Mouse (Mus musculus): ENCODE measurements around the gene Card6. TPM values are rescaled to one million over a fixed set of nuclear protein-coding genes. Genes with fewer than 3 reads are reported as not detected.
"Not testable (repeated sequence)": the region's sequence is repeated elsewhere in the genome, so short reads cannot be mapped to it uniquely, and the experiment has no call there.

Gene Card6
- total and polyA plus RNA-seq, 2 experiments from 2014 or later: 0.29 to 0.41 TPM

- DNase-seq (no peak), ATAC-seq (no peak)
- H3K27ac ChIP-seq (ENCODE audit: low read depth, low read length): no peak overlapping the region
- no peak overlapping the region for H3K4me2 ChIP-seq (ENCODE audit: low read depth)
- H3K4me1 ChIP-seq (ENCODE audit: insufficient read depth): 0 out of 2 replicates have a peak, but pooled peaks cover under 1% of the 10 kb centered on the region
- no peaks in the 10 kb centered on the region for H3K36me3 ChIP-seq (ENCODE audit: insufficient read depth)
- WGBS: 89% methylated on average over 7 of the region's 7 CpGs
- no peaks in the 10 kb centered on the region for H3K9me3 ChIP-seq (ENCODE audit: low read length)
- TF ChIP-seq CTCF (IDR thresholded peaks at IDR 0.05; ENCODE audit: low read depth): no peak
- H3K27me3 ChIP-seq (ENCODE audit: insufficient read depth, low read length): no peaks in the 10 kb centered on the region
- no peak overlapping the region for H3K9ac ChIP-seq
- H3K4me3 ChIP-seq (ENCODE audit: low read depth, low read length): no peak overlapping the region
Measured at GRCm38 (mm10) chr15:5139863-5140262, 31.5 kb upstream of the Card6 start.

- H3K9ac ChIP-seq: no peak overlapping the region
- no peaks in the 10 kb centered on the region for H3K4me1 ChIP-seq (ENCODE audit: insufficient read depth)
- WGBS: 89% methylated on average over 2 of the region's 2 CpGs
- no peak overlapping the region for H3K4me2 ChIP-seq (ENCODE audit: low read depth)
- no peaks in the 10 kb centered on the region for H3K36me3 ChIP-seq (ENCODE audit: insufficient read depth)
- no peak for DNase-seq
- H3K27ac ChIP-seq (ENCODE audit: low read depth, low read length): no peak overlapping the region
- no peak for TF ChIP-seq CTCF (IDR thresholded peaks at IDR 0.05; ENCODE audit: low read depth)
- no peak overlapping the region for H3K4me3 ChIP-seq (ENCODE audit: low read depth, low read length)
- no peaks in the 10 kb centered on the region for H3K27me3 ChIP-seq (ENCODE audit: insufficient read depth, low read length)
- no peak for ATAC-seq
- no peaks in the 10 kb centered on the region for H3K9me3 ChIP-seq (ENCODE audit: low read length)
Measured at GRCm38 (mm10) chr15:5139366-5139765, 31.0 kb upstream of the Card6 start.

GRCm38 (mm10) chr15:5138021-5138856 lies 29.9 kb upstream of the Card6 start:
- H3K27me3 ChIP-seq (ENCODE audit: insufficient read depth, low read length): no peaks in the 10 kb centered on the region
- peak; percentile 56 for DNase-seq
- no peak for TF ChIP-seq CTCF (IDR thresholded peaks at IDR 0.05; ENCODE audit: low read depth)
- no peak overlapping the region for H3K9ac ChIP-seq
- no peaks in the 10 kb centered on the region for H3K36me3 ChIP-seq (ENCODE audit: insufficient read depth)
- no peak overlapping the region for H3K4me3 ChIP-seq (ENCODE audit: low read depth, low read length)
- H3K27ac ChIP-seq (ENCODE audit: low read depth, low read length): no peak overlapping the region
- peak; percentile 89 for ATAC-seq
- WGBS: 34% methylated on average over 9 of the region's 9 CpGs
- H3K4me2 ChIP-seq (ENCODE audit: low read depth): peak overlapping the region; percentile 8; the same call in 1 of the 2 replicates
- H3K4me1 ChIP-seq (ENCODE audit: insufficient read depth): no peaks in the 10 kb centered on the region
- no peaks in the 10 kb centered on the region for H3K9me3 ChIP-seq (ENCODE audit: low read length)

- Histone ChIP-seq H3K27me3 (ENCODE audit: insufficient read depth, low read length) (no peaks in the 10 kb centered on the region), H3K4me3 (ENCODE audit: low read depth, low read length) (no peak overlapping the region), H3K9ac (no peak overlapping the region), H3K4me1 (ENCODE audit: insufficient read depth) (no peaks in the 10 kb centered on the region), H3K9me3 (ENCODE audit: low read length) (no peaks in the 10 kb centered on the region), H3K4me2 (ENCODE audit: low read depth) (no peak overlapping the region), H3K36me3 (ENCODE audit: insufficient read depth) (no peaks in the 10 kb centered on the region), H3K27ac (ENCODE audit: low read depth, low read length) (no peak overlapping the region)
- TF ChIP-seq CTCF (IDR thresholded peaks at IDR 0.05; ENCODE audit: low read depth): no peak
- 84% methylated on average over 8 of the region's 8 CpGs for WGBS
- DNase-seq (no peak), ATAC-seq (no peak)
Measured at GRCm38 (mm10) chr15:5134945-5135483, 26.7 kb upstream of the Card6 start.

DNA sequence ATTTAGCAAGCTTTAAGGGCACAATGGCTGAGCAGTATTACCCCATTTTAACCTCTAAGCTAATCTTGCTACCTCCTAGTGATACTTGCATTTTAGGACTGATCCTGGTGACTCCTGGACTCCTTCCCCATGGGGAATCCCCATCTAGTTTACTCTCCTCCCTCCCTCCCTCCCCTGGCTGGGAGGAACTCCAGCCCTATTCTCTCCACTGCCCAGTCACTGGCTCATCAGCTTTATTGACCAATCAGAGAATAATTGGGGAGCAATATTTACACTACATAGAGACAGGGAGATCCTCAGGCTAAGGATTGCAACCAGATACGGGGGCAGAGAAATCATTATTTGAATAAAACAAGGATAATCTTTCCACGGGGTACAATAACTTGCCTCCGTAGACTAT lies 25.8 kb upstream of the Card6 start:
- Histone ChIP-seq H3K4me2 (ENCODE audit: low read depth) (no peak overlapping the region), H3K9ac (no peak overlapping the region), H3K27me3 (ENCODE audit: insufficient read depth, low read length) (no peaks in the 10 kb centered on the region), H3K27ac (ENCODE audit: low read depth, low read length) (no peak overlapping the region), H3K36me3 (ENCODE audit: insufficient read depth) (no peaks in the 10 kb centered on the region), H3K4me3 (ENCODE audit: low read depth, low read length) (no peak overlapping the region), H3K4me1 (ENCODE audit: insufficient read depth) (no peaks in the 10 kb centered on the region), H3K9me3 (ENCODE audit: low read length) (no peaks in the 10 kb centered on the region)
- ATAC-seq (no peak), DNase-seq (no peak)
- no peak for TF ChIP-seq CTCF (IDR thresholded peaks at IDR 0.05; ENCODE audit: low read depth)
- 69% methylated on average over 3 of the region's 3 CpGs for WGBS

GRCm38 (mm10) chr15:5133301-5133700 lies 25.0 kb upstream of the Card6 start:
- Histone ChIP-seq H3K9me3 (ENCODE audit: low read length) (no peaks in the 10 kb centered on the region), H3K9ac (no peak overlapping the region), H3K27me3 (ENCODE audit: insufficient read depth, low read length) (no peaks in the 10 kb centered on the region), H3K4me1 (ENCODE audit: insufficient read depth) (no peaks in the 10 kb centered on the region), H3K4me2 (ENCODE audit: low read depth) (no peak overlapping the region), H3K36me3 (ENCODE audit: insufficient read depth) (no peaks in the 10 kb centered on the region), H3K27ac (ENCODE audit: low read depth, low read length) (no peak overlapping the region), H3K4me3 (ENCODE audit: low read depth, low read length) (no peak overlapping the region)
- DNase-seq (no peak), ATAC-seq (no peak)
- TF ChIP-seq CTCF (IDR thresholded peaks at IDR 0.05; ENCODE audit: low read depth): no peak
- 50% methylated on average over 3 of the region's 3 CpGs for WGBS

DNA sequence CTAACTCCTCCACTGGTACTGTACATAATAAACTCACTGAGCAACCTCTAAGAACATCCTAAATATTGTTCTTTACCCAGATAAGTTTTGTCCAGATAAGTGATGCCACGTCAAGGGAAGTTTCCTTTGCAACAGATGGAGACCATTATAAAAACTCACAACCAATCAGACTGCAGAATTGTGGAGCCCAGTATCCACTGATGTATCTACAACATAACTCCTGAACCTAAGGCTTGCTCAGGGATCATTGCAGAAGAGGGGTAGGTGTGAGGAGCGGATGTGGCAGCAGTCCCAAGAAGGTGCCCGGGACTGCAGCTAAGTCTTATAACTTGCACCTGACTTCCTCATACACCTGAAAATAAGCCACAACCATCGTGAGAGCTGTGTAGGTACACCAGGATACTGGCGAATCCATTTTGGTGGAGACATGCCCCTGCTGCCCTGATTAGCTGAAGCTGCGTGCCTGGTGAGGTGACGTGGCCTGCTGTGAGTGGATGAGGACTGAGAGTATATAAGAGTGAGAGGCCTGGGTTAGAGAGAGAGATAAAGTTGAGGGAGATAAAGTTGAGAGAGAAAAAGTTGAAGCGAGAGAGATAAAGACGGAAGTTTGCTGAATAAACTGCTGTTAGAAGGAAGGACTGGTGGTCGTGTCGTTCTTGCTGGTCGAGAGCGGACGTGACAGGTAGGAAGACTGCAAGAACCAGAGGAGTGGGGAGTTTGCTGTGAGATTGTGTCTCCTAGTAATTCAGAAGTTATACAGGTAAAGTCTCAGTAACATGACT lies 22.7 kb upstream of the Card6 start:
- H3K27ac ChIP-seq (ENCODE audit: low read depth, low read length); H3K36me3 ChIP-seq (ENCODE audit: insufficient read depth); H3K4me2 ChIP-seq (ENCODE audit: low read depth); H3K9ac ChIP-seq; DNase-seq; H3K4me3 ChIP-seq (ENCODE audit: low read depth, low read length); H3K9me3 ChIP-seq (ENCODE audit: low read length); H3K4me1 ChIP-seq (ENCODE audit: insufficient read depth); H3K27me3 ChIP-seq (ENCODE audit: insufficient read depth, low read length); ATAC-seq: not testable (repeated sequence)
- 89% methylated on average over 14 of the region's 14 CpGs for WGBS
